Mouse (Mus musculus): Measurements from ENCODE around the gene Cstf2t. TPM values are rescaled to one million over a fixed set of nuclear protein-coding genes. Genes with fewer than 3 reads are reported as not detected.

The Cstf2t gene
- total and polyA plus RNA-seq, 3 experiments: 22.8 to 44.5 (median 23.7) TPM

GRCm38 (mm10) chr19:31136316-31136715 is 53.7 kb downstream of the Cstf2t start:
- Histone ChIP-seq H3K27ac (ENCODE audit: insufficient read depth, low read depth) (no peak overlapping the region), H3K79me2 (replicated peaks; ENCODE audit: control insufficient read depth, extremely low read depth, insufficient read depth, poor library complexity, severe bottlenecking) (no peaks in the 10 kb centered on the region), H3K4me3 (replicated peaks in 1 of 3; ENCODE audit: low read depth in 2 of 3, low read length in 2 of 3, poor library complexity in 1 of 3) (no peak overlapping the region), H3K27me3 (replicated peaks) (no peaks in the 10 kb centered on the region), H3K9ac (ENCODE audit: insufficient read depth, low read depth) (no peak overlapping the region), H3K9me3 (replicated peaks; ENCODE audit: low read length) (no peaks in the 10 kb centered on the region), H3K4me1 (ENCODE audit: control insufficient read depth in 1 of 2, insufficient read depth in 2 of 2) (no peaks in the 10 kb centered on the region), H3K36me3 (replicated peaks in 1 of 2; ENCODE audit: control insufficient read depth in 1 of 2, insufficient read depth in 1 of 2, low read length in 1 of 2) (no peaks in the 10 kb centered on the region), H3K4me2 (ENCODE audit: insufficient read depth, low read depth, poor library complexity, severe bottlenecking) (no peak overlapping the region)
- dilution Hi-C loops (cut with MboI; ENCODE audit: extremely low pct_ligation_motif_present, extremely low pct_unique_long_range_greater_than_20kb, low sequenced_read_pairs): no loop called here
- in situ Hi-C loops (cut with MboI; ENCODE audit: low pct_ligation_motif_present, low pct_unique_long_range_greater_than_20kb, low sequenced_read_pairs): no loop called here
- no peak for DNase-seq (ENCODE audit: extremely low read depth)
- TF ChIP-seq MXI1 (IDR thresholded peaks at IDR 0.05; ENCODE audit: low read depth, low read length): no peak
- TF ChIP-seq USF2 (conservative IDR thresholded peaks at IDR 0.05; ENCODE audit: low read depth, low read length): no peak
- TF ChIP-seq KAT2A (IDR thresholded peaks at IDR 0.05; ENCODE audit: insufficient replicate concordance, low read length): no peak
- no peak for TF ChIP-seq RAD21 (IDR thresholded peaks at IDR 0.05; ENCODE audit: low read depth, low read length)
- TF ChIP-seq CHD2 (IDR thresholded peaks at IDR 0.05; ENCODE audit: low read length): no peak
- TF ChIP-seq JUN (IDR thresholded peaks at IDR 0.05; ENCODE audit: insufficient read depth, low read depth, low read length): no peak
- no peak for TF ChIP-seq RCOR1 (conservative IDR thresholded peaks at IDR 0.05; ENCODE audit: low read depth, low read length)
- TF ChIP-seq MAZ (IDR thresholded peaks at IDR 0.05; ENCODE audit: low read depth, low read length): no peak
- TF ChIP-seq ZMIZ1 (IDR thresholded peaks at IDR 0.05; ENCODE audit: low read depth, low read length): no peak
- no peak for TF ChIP-seq IRF4 (IDR thresholded peaks at IDR 0.05; ENCODE audit: low read depth, low read length)
- TF ChIP-seq TCF12 (IDR thresholded peaks at IDR 0.05; ENCODE audit: low read depth, low read length): no peak
- TF ChIP-seq TBP (conservative IDR thresholded peaks at IDR 0.05; ENCODE audit: low read depth, low read length): no peak
- TF ChIP-seq NELFE (IDR thresholded peaks at IDR 0.05; ENCODE audit: low read depth, low read length): no peak
- TF ChIP-seq MYC (IDR thresholded peaks at IDR 0.05; ENCODE audit: low read depth, low read length): no peak
- TF ChIP-seq E2F4 (IDR thresholded peaks at IDR 0.05; ENCODE audit: insufficient replicate concordance, low read depth, low read length): no peak
- TF ChIP-seq UBTF (IDR thresholded peaks at IDR 0.05; ENCODE audit: low read depth, low read length): no peak
- TF ChIP-seq MAFK (IDR thresholded peaks at IDR 0.05; ENCODE audit: insufficient replicate concordance, low read length): no peak
- no peak for TF ChIP-seq SMC3 (IDR thresholded peaks at IDR 0.05; ENCODE audit: low read depth, low read length)
- no peak for TF ChIP-seq JUND (conservative IDR thresholded peaks at IDR 0.05; ENCODE audit: low read depth, low read length)
- no peak for TF ChIP-seq GABPA (IDR thresholded peaks at IDR 0.05; ENCODE audit: insufficient replicate concordance, low read depth, low read length)

All from CH12.LX (cell line).